Mouse (Mus musculus): ENCODE results near the gene Nlrp4f.

GRCm38 (mm10) chr13:65174102-65174501 is 31.7 kb downstream of the Nlrp4f start:
- TF ChIP-seq CTCF (IDR thresholded peaks at IDR 0.05; ENCODE audit: low read depth, low read length) (no peak), EP300 (IDR thresholded peaks at IDR 0.05; ENCODE audit: insufficient read depth, low read depth, low read length) (0 out of 2 replicates have a peak, but pooled peaks have one; percentile 23), POLR2A (IDR thresholded peaks at IDR 0.05; ENCODE audit: insufficient read depth, low read length) (no peak)
